Mouse (Mus musculus) kidney, postnatal 0 days (tissue): Measurements from ENCODE around the gene Alkbh1. TPM values are rescaled to one million over a fixed set of nuclear protein-coding genes. Genes with fewer than 3 reads are reported as not detected.
A peak's percentile ranks its signal among the peaks of the same experiment; 100 is the strongest.
"Not testable (repeated sequence)": the region's sequence is repeated elsewhere in the genome, so short reads cannot be mapped to it uniquely, and the experiment has no call there.

ENCODE experiments used
- ATAC-seq: fragments of 200-750 bp; cut with Nextera tagmentation; replicated peaks from 2 replicates; pipeline ENCODE4 v1.8.0; 2017; ENCODE audit warnings: low read depth, moderate number of reproducible peaks, moderate TSS enrichment, moderate library complexity; ENCODE audit not compliant: low FRiP score
- DNase-seq: peaks from one replicate; pipeline ENCODE4 v3.0.0-alpha.2; 2016; ENCODE audit warnings: low spot score
- H3K27ac ChIP-seq: fragments of 300-500 bp; sonication (generic); 2 replicates; pipeline ENCODE4 v1.5.1; 2014; ENCODE audit warnings: mild to moderate bottlenecking
- H3K27me3 ChIP-seq: fragments of 300-500 bp; sonication (generic); 2 replicates; pipeline ENCODE4 v1.6.1; 2014; ENCODE audit warnings: low read length, mixed read lengths; ENCODE audit not compliant: insufficient read depth
- H3K36me3 ChIP-seq: fragments of 300-500 bp; sonication (generic); 2 replicates; pipeline ENCODE4 v1.6.1; 2014; ENCODE audit warnings: low read length, mixed read lengths; ENCODE audit not compliant: insufficient read depth
- H3K4me1 ChIP-seq: fragments of 300-500 bp; sonication (generic); replicated peaks from 2 replicates; pipeline ENCODE4 v1.6.1; 2014; ENCODE audit warnings: antibody characterized with exemption, low read length, mixed read lengths; ENCODE audit not compliant: insufficient read depth
- H3K4me2 ChIP-seq: fragments of 300-500 bp; sonication (generic); 2 replicates; pipeline ENCODE4 v1.6.1; 2014; ENCODE audit warnings: mild to moderate bottlenecking, low read length, moderate library complexity, mixed read lengths
- H3K4me3 ChIP-seq: fragments of 300-500 bp; sonication (generic); replicated peaks from 2 replicates; pipeline ENCODE4 v1.5.1; 2014; ENCODE audit warnings: low read depth, low read length
- H3K9ac ChIP-seq: fragments of 300-500 bp; sonication (generic); 2 replicates; pipeline ENCODE4 v1.6.1; 2014; ENCODE audit warnings: low read depth, low read length
- H3K9me3 ChIP-seq: fragments of 300-500 bp; sonication (generic); replicated peaks from 2 replicates; pipeline ENCODE4 v1.6.1; 2016; ENCODE audit warnings: low read length, inconsistent platforms, mixed read lengths
- CTCF ChIP-seq: IDR thresholded peaks from 2 replicates; pipeline ENCODE4 v1.5.1; 2016; ENCODE audit warnings: antibody characterized with exemption, low read depth, mild to moderate bottlenecking, moderate library complexity
- WGBS: fragments of 180-500 bp; shearing (Covaris S2); extraction: QIAGEN DNeasy Blood & Tissue Kit; methylation state at CpG from one replicate; pipeline ENCODE4 v1.1.7; 2014; 5-methylcytosine and 5-hydroxymethylcytosine counted together
- polyA plus RNA-seq: library from polyadenylated mRNA; unstranded; fragments of >200 nt; fragmentation: Nextera tagmentation; extraction: Ambion mirVana; gene quantifications from 2 replicates; pipeline ENCODE4 v1.2.1, GENCODE M21; 2015

Gene Alkbh1
- 24.1 and 27.7 TPM in 2 replicates for polyA plus RNA-seq

DNA sequence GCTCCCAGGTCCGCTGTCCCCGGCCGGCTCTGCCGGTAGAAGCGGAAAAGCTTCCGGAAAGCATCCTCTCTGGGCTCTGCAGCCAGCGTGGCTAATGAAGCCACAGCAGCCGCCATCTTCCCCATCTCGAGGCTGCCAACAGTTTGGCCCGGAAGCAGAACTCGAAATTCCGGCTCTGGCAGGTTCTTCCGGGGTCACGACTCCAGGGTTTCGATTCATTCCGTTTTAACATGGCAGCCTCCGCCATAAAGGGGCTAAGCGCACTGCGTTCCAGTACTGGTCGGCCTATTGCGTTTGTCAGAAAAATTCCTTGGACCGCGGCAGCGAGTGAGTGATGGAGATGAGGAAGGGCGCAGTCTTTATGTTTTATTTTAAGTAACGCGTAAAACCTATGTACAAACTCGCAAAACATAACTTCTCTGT, at the start of gene Alkbh1, which contains the start of gene Slirp:
TSS of gene Alkbh1 (minus strand) at position 318 of the 423 bp plus-strand sequence.
TSS of gene Slirp (plus strand) at position 197 of the 423 bp plus-strand sequence.
- no peak for TF ChIP-seq CTCF
- H3K36me3 ChIP-seq: peaks cover 16% of the 10 kb centered on the region; the same call in 1 of the 2 replicates

DNA sequence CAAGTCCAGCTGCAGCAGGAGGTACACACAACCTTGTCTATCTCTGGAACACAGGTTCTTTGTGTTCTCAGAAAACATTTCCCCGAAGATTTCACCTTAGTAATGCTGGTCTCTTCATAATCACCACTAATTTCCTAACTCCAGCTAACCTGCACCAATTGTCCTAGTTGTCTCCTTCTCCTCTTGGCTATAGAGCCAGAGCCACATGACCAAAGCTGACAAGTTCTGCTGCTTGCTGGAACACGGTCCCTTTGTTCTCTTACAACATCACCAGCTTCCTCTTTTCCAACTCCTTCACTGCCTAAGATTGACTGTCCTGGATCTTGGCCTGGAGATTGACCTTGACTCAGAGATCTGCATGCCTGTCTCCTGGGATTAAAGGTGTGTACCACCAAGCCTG, 44.9 kb upstream of the Alkbh1 start:
- 60% methylated on average over 2 of the region's 2 CpGs for WGBS
- H3K4me2 ChIP-seq, DNase-seq, H3K27ac ChIP-seq, H3K27me3 ChIP-seq, H3K9ac ChIP-seq, H3K36me3 ChIP-seq, H3K4me3 ChIP-seq, H3K9me3 ChIP-seq, ATAC-seq, H3K4me1 ChIP-seq: not testable (repeated sequence)

More for the DNA sequence above, at the start of gene Alkbh1, which contains the start of gene Slirp:
- H3K4me1 ChIP-seq: peaks cover 9% of the 10 kb centered on the region; the same call in 1 of the 2 replicates
- under 1% methylated on average over 28 of the region's 28 CpGs for WGBS
- ATAC-seq (peak; percentile 92), DNase-seq (peak; percentile 97)
- peak within 1 kb of the TSS; percentile 72 for H3K4me2 ChIP-seq
- H3K4me3 ChIP-seq: peak within 1 kb of the TSS; percentile 93
- H3K9me3 ChIP-seq: no peaks in the 10 kb centered on the region
- no peaks in the 10 kb centered on the region for H3K27me3 ChIP-seq
- H3K27ac ChIP-seq: peak within 1 kb of the TSS; percentile 85
- peak within 1 kb of the TSS; percentile 89 for H3K9ac ChIP-seq

DNA sequence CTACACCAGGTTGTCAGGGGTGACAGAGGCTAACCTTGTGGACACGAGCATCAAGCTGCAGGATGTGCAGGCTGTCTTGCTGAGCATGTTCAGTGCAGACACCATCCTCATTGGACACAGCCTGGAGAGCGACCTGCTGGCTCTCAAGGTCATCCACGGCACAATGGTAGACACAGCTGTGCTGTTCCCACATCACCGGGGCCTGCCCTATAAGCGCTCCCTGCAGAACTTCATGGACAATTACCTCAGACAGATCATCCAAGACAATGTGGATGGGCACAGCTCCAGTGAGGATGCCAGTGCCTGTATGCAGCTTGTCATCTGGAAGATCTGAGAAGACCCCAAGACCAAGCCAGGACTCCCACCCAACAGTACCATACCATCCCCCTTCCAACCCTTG, 38.7 kb upstream of the Alkbh1 start:
- not testable (repeated sequence) for H3K9me3 ChIP-seq, H3K4me1 ChIP-seq, H3K36me3 ChIP-seq, H3K4me3 ChIP-seq, H3K4me2 ChIP-seq, DNase-seq, H3K27me3 ChIP-seq, H3K9ac ChIP-seq, H3K27ac ChIP-seq
- 0 out of 2 replicates have a peak, but pooled peaks have one; percentile 59 for ATAC-seq
- WGBS: 63% methylated on average over 5 of the region's 5 CpGs

DNA sequence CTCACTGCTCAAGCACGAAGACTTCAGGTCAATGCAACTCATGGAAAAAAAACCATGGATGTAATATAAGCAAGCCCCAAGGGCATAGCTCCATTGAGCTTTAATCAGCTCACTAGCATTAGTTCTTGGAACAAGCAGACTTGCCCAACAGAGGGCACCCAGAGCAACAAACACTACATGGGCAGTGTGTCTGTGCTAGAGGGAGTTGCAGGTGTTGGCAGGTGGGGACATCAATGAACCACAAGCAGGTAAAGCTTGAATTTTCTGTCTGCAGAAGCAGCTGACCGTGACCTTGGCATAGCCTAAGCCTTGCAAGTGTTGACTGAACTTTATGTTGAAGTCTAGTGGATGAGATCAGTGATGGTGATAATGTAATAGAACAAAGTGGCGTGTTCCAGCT, 30.9 kb upstream of the Alkbh1 start:
- Histone ChIP-seq H3K9me3 (no peaks in the 10 kb centered on the region), H3K9ac (no peak overlapping the region), H3K27me3 (no peaks in the 10 kb centered on the region), H3K4me3 (no peak overlapping the region), H3K4me2 (no peak overlapping the region), H3K36me3 (no peaks in the 10 kb centered on the region), H3K27ac (no peak overlapping the region), H3K4me1 (no peaks in the 10 kb centered on the region)
- ATAC-seq (no peak; the same call in 1 of the 2 replicates), DNase-seq (peak; percentile 18)
- TF ChIP-seq CTCF: peak; percentile 32; the same call in 1 of the 2 replicates
- WGBS: 69% methylated on average over 3 of the region's 3 CpGs

DNA sequence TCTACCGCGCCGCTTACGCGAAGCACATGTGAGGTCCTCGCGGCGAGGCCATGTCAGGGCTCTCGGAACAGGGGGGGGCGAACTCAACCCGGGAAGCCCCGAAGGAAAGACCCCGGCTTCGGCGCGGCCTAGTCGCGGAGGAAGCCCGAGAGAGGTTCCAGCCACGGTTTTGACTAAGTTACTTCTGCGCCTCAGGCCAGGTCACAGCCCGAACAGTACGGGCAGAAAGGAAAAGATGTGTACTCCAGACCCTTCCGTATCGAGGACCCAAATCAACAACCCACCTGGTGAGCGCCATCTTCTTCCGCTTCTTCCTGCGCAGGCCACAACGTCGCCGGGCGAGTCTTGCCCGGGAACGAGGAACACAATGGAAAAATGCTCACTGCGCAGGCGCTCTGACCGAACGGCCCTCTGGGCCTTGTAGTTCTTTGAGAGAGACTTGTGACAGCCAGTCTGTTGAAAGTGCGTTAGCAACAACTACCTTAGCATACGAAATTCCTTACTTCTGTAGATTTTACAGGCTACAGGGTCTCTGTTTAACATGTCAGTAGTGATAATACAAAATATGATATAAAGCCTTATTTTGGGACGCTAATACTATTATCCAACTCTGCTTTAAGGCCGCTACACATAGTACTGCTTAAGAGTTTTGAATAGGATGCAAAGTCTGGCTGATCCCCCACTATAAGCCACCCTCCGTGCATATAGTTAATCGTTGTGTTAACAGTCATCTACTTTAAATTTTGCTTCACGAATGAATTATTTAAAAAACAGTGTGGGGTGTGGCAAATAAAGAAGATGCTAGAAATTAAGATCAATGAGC, 28.4 kb upstream of the Alkbh1 start, which contains the start of gene Snw1:
TSS of gene Snw1 (minus strand) at position 311 of the 823 bp plus-strand sequence.
- TF ChIP-seq CTCF: no peak
- Histone ChIP-seq H3K36me3 (peaks cover 5% of the 10 kb centered on the region), H3K9me3 (no peaks in the 10 kb centered on the region), H3K27me3 (no peaks in the 10 kb centered on the region), H3K4me3 (peak within 1 kb of the TSS; percentile 88), H3K9ac (peak within 1 kb of the TSS; percentile 94), H3K27ac (peak within 1 kb of the TSS; percentile 95), H3K4me2 (peak within 1 kb of the TSS; percentile 57), H3K4me1 (no peaks in the 10 kb centered on the region)
- ATAC-seq (peak; percentile 93), DNase-seq (peak; percentile 97)
- 3% methylated on average over 45 of the region's 45 CpGs for WGBS

DNA sequence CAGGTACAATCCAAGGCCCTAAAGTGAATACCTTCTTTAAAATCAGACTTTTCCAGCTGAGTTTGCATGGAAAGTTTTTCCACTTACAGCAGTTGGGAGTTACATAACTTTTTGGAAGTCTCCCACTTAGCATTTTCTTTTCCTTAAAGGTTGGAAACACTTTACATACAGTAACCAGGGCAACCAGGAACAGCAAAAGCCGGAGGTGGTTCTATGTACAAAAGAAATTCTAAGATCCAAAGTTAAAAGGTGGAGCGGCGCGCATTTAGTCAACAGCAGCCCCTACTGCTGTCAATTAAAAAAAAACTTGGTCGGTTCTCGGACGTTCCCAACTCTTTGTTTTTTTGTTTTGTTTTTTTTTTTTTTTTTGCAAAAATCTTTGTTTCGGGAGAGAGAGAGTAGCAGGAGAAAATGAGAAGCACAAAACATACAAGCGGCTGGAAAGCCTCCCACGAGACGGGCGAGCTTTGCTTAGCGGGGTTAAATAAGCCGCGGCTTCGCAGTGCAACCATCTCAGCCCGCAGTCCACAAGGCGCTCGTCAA, 27.7 kb upstream of the Alkbh1 start:
- peak; percentile 62 for DNase-seq
- Histone ChIP-seq H3K9me3 (no peaks in the 10 kb centered on the region), H3K4me1 (no peaks in the 10 kb centered on the region), H3K27me3 (no peaks in the 10 kb centered on the region), H3K4me3 (peak overlapping the region; percentile 88), H3K27ac (peak overlapping the region; percentile 95), H3K4me2 (peak overlapping the region; percentile 57), H3K36me3 (peaks cover 12% of the 10 kb centered on the region), H3K9ac (peak overlapping the region; percentile 94)
- TF ChIP-seq CTCF: no peak
- under 1% methylated on average over 19 of the region's 19 CpGs for WGBS
- no peak for ATAC-seq
